Mouse (Mus musculus) thymus, adult 18-20 months (tissue): ENCODE results near the gene Cand2.

Source experiments
- DNase-seq, 2 experiments: peaks; one replicate each; pipeline ENCODE4 v3.0.0; 2022; ENCODE audit warnings: mixed read lengths in 2 of 2

The Cand2 gene

DNA sequence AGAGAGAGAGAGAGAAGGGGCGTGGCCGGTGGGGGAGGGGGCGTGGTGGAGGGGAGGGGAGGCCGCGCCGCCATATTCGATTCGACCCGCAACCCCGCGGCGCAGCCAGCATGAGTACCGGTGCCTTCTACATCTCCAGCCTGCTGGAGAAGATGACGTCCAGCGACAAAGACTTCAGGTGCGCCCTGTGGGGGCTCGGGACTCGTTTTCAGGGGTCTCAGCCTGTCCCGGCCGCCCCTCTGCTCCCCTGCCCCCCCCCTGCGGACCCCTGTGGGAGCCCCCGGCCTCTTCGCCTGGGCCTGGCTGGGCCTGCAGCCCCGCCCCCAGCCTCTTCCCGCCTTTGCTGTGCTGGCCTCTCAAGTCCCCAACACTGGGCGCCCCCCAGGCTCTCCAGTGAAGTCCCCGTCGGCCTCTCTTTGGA lies at the start of gene Cand2:
Gene Cand2, plus strand, starts transcription at position 38 of the 421 bp plus-strand sequence.
- peak; percentile 28 to 39 for DNase-seq

DNA sequence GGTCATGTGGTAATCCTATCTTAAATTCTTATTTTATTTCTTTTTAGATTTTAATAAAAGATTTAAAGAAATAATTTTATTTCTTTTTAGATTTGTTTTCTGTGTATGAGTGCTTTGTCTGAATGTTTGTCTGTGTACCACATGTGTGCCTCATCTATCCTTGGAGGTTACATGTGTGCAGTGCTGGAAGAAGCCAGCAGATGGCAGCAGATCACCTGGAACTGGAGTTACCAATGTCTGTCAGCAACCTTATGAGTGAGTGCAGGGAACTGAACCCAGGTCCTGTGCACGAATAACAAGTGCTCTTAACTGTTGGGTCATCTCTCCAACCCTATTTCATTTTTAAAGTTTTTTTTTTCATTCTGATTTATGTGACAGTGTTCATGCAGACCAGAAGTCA lies 47.2 kb upstream of the Cand2 start:
- peak; percentile 23 to 42 for DNase-seq

DNA sequence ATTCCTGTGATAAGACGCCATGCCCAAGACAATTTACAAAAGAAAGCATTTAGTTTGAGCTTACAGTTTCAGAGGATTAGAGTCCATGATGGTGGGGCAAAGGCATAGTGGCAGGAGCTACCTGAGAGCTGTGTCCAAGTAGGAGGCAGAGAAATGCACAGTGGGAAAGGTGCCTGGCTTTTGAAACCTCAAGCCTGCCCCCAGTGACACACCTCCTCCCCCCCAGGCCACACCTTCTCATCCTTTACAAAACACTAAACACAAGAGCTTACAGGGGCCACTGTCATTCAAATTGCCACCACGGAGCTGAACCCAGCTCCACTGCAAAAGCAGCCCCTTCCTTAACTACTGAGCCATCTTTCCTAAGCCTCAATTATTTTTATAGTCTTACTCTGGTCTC lies 46.8 kb upstream of the Cand2 start:
- no peak for DNase-seq

DNA sequence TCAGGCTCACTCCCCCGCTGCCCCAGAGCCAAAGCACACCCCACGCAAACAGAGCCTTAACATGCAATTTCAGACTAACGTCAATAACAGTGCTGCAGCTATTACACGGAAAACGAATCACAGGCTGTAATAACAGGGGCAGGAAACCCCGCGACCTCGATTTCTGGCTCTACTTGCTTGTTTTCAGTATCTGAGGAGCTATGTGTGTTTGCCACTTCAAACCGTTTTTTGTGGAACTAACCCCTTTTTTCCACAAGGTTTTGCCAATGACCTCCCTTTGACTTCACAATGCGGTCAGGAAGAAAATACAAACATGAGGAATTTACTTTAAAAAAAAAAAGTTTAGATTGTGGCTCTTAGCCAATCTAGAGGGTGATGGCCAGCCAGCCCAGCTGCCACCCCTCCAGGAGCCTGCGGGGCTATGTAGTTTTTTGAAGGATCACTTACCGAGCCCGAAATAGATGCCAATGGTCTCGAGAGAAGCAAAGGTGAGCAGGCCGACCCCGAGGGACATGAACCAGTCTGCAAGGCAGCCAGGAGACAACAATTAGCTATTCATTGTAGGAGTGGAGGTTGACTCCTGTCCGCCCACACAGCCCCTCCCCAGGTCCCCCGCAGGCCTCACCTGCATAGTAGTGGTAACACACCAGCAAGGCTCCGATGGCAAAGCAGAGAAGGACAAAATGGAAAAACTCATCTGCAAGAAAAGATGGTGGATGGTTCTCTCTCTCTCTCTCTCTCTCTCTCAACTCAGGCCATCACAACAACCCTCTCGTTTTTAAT lies 43.6 kb upstream of the Cand2 start:
- no peak for DNase-seq

DNA sequence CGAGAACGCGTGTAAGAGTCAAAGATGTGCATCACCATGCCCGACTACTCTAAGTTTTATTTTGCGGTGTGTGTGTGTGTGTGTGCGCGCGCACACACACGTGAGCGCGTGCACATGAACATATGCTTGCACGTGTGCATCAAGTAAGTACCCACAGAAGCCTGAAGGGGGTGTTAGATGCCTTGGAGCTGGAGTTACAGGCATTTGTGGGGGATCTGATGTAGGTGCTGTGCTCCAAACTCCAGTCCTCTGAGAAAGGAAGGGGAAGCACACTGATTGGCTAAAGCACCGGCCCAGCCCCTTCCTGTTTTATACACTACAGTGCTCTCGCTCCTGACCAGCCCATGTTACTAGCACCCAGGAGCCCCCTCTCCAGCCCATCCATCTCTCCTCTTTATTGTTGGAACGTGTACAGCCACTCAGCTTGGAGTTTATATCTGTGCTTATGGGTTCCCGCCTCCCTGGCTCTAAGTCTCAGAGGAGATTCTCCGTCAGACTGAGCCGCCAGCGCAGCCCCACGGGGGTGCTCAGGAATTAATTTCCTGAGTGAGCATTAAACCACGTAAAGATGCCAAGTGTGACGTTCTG lies 41.9 kb upstream of the Cand2 start:
- DNase-seq, result no peak

DNA sequence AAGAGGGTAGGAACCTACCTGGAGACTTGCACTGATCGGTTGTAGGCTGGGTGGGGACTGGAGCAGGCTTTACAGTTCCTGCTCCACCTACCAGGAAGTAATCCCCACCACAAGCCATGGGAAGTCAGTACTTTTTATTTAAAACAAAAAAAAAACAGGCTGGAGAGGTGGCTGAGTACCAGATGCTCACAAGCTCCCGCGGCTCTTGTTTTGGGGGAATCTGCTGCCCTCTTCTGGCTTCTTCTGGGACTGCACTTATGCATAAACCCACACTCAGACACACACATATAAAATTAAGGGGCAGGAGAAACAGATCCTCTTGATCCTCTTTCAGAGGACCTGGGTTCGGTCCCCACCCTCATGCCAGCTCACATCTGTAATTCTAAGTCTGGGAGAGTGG lies 39.4 kb upstream of the Cand2 start:
- no peak for DNase-seq

DNA sequence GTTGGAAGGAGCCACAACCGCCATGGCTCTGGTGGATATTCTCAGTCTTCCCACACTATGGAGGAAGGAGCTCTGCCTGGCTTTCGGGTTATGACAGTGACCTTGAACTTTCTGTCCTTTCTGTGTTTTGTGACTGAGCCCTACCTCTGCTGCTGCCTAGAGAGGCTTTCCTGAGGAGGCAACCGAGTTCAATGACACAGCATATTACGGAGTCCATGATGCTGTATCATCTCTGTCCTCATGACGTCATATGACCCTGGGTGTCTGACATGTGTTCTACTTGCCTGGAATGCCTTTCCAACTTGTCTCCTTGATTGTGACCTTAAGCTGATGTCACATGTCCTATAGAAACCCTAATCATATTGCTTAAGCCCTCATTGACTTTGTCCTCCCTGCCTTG lies 35.3 kb upstream of the Cand2 start:
- DNase-seq, result no peak

DNA sequence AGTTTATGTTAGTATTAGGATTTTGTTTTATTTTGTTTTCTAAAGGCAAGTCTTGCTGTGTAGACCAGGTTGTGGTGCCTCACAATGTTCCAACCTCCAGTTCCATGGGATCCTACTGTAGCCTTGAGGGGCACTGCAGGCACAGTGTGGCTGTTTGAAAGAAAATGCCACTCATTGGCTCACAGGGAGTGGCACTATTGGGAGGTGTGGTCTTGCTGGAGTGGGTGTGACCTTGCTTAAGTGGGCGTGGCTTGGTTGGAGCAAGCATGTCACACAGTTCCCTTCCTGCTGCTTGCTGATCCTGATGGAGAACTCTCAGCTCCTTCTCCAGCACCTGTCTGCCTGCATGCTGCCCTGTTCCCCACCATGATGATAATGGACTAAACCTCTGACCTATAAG lies 30.8 kb upstream of the Cand2 start:
- DNase-seq, result no peak

DNA sequence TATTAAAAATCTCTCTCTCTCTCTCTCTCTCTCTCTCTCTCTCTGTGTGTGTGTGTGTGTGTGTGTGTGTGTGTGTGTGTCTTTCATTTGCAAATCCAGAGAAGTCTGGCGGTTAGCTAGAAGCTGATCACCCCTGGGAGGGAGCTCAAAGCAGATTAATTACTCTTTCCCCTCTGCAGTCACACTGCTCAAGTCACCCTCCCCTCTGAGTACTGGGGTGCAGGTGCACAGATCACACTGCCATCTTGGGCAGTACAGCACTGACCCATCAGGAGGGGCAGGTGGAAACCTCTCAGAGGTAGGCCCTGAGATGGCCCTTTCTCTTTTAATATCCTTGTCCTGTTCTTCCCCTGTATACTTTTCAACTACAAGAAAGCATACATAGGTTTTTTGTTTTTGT lies 28.0 kb upstream of the Cand2 start:
- DNase-seq, result no peak

DNA sequence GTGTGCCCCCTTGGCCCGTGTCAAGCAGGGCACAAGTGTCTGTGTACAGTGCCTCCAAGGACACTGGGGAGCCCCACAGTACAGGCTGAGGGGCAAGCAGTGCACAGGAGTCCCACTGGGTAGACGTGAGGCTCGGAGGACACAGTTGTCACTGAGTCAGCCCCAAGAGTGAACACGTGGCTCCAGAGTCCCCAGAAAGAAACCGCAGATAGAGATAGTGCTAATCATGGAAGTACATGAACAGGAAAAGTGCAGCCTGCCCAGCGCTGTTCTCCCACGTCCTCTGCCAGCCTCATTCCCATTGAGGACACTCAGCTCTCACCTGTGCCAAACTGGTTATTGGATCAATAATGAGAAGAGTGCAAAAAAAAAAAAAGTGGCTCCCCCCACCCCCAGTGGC lies 18.8 kb upstream of the Cand2 start:
- no peak for DNase-seq

DNA sequence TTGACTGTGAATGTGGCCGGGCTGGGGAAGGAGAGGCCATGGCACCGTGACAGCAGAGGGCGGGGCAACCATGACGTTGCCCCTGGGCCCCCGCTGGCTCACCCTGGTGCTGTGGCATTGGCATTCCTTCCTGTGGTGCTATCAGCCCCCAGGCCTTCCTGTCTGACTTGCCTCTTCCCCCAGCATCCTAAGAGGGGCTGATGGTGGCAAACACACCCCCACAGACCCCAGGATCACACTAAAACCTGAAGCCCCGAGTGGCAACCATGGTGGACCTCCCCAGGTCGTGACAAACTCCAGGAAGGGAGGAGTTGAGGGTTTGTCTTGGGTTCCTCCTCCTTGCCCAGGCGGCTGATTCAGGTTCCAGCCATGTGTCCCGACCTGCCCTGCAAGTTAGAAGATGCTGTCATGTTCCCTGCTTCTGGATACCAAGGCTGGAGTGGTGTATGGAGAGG lies 15.3 kb upstream of the Cand2 start:
- DNase-seq, result no peak

DNA sequence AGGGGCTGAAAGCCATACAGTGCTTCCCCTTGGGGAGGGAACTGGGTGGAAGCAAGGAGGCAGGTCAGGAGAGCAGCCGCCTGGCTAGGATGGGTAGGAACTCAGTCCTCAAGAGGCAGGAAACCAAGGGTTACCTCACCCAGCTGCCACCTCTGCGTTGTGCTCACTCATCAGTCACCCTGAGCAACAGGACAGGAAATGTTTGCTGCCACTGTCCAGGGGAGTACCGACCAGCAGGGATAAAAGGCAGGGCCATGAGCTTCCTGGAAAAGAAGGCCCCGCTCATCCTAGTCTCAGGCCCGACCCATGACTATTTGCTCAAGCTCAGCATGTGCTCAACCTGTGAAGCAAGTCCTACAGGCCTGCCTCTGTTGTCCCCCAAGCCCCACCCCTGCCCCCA lies 14.9 kb upstream of the Cand2 start:
- no peak for DNase-seq

DNA sequence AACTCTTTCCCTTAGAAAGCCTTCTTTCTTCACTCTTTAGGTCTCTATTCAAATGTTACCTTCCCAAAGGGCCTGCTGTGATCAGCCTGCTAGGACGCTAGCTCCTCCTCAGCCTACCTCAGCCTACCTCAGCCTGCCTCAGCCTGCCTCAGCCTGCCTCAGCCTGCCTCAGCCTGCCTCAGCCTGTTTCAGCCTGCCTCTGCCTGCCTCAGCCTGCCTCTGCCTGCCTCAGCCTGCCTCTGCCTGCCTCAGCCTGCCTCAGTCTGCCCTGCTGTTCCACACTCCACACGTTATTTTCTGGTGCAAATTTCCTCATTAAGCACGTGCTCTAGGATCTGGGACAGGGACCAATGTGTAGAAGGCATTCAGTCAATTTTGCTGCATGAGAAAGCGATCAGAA lies 14.2 kb upstream of the Cand2 start:
- no peak for DNase-seq

DNA sequence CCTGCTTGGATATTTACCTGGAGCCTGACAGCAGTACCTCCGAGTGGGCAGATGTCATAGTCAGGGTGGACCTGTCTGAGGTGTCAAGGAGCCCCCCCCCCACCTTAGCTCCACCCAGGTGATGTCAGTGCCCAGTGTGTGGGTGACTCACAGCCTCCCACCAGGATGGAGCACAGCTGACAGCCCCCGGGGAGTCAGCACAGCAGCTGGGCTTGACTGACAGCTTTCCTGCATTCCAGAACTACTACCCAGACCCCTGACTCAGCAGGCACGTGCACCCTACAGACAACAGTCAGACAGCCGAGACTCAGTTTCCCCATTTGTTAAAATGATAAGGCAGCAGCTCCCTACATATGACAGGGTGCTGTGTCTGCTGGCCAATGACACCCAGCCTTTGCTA lies 13.4 kb upstream of the Cand2 start:
- DNase-seq, result no peak

DNA sequence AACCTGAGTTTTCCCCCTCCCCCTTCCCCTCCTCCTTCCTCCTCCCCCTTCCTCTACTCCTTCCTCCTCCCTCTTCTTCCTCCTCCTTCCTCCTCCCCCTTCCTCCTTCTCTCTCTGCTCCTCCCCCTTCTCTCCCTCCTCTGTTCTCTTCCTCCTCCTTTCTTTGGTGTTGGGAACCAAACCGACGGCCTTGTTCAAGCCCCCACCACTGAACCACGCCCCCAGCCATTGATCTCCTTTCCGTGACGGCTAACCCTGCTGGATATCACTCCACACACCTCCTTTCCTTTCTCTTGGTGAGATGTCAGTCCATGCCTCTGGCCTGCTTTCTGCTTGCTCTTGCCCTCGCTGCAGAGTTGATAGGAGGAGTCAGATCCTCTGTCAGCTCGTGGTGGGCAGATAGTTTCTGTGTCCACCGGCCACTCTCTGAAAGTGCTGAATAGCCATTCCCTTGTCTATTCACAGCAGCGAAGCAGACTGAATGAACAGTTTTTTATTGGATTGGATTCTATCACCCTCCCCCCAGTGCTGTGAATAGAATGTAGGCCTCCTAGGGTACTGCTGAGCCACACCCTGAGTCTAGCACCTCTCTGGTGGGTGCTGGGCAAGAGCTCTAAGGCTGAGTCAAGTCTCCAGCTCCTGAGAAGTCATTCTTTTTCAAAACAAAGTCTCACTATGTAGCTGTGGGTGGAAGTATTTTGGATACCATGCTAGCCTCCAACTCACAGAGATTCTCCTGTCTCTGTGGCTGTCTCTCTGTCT lies 12.2 kb upstream of the Cand2 start, which contains the start of gene Tmem40:
Gene Tmem40, minus strand, starts transcription at position 416 of the 762 bp plus-strand sequence.
- peak in 1 of 2 experiments; percentile 43 for DNase-seq

DNA sequence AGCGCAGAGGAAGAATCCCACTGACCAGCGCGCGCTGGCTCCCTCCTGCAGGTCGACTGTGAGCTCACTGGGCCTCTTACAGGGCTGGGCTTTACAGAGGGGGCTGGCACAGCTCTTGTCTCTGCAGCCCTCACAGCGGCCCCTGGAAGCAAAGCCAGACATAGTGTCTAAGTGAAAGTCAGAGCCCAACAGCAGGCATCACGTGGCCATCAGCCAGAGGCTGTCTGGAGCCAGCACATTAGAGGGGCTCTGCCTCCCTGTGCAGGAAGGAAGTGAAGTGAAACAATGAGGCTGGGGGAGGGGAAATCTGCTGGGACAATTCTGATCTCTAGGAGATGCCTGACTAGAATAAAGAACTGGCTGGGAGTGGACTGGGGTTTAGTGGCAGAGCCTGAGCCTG lies 10.2 kb upstream of the Cand2 start:
- DNase-seq, result peak; percentile 56 to 66

DNA sequence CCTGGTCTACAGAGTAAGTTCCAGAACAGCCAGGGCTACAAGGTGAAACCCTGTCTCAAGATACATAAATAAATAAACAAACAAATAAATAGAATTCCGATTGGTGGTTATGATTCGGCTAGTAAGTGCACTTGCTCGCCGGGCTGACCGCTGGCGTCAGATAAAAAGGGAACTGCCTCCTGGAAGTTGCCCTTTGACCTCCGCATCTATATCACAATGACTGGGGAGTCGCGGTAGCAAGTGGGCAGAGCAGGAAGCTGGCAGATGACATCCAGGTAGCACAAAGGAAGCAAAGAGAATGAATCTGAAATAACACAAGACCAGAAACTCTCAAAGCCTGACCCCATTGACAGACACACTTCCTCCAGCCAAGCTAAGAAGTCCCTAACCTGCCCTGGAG lies 7.0 kb upstream of the Cand2 start:
- DNase-seq, result no peak

DNA sequence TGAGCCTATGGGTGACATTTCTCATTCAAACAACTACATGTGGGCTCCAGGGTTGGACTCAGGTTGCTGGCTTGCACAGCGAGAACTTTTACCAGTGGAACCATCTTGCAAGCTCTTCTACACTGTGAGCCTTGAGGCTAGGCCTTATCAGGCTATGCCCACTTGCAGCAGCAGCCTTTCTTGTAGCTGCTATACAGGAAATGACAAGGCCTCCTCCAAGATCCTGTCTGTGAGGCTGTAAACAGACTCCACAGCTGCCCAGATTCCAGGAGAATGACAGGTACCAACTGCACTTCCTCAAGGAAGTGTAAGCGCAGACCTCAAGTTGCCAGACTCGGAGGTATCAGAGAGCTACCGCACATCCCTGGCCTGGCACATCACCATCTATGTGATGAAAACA lies 6.1 kb upstream of the Cand2 start:
- no peak for DNase-seq

DNA sequence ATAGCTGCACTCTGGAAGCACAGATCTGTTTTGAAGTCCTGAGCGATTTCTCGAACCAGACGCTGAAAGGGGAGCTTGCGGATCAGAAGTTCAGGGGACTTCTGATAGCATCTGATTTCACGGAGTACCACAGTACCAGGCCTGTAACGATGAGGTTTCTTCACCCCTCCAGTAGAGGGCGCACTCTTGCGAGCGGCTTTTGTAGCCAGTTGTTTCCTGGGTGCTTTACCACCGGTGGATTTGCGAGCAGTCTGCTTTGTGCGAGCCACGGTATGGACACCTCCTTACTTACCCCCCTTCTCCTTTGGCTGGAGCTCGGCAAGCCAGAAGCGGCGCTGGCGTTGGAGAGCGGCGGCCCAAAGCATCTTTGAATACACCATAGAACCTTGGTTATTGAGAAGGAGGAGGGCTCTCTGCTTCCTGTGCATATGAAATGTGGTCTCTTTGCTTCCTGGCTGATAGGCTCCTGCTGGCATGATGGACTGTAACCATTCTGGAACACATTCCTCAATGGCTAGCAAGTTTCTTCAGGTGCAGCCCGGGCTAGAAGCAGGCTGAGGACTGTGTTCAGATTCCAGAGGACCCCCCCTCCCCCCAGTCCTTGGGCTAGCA lies 4.2 kb upstream of the Cand2 start:
- DNase-seq, result no peak

DNA sequence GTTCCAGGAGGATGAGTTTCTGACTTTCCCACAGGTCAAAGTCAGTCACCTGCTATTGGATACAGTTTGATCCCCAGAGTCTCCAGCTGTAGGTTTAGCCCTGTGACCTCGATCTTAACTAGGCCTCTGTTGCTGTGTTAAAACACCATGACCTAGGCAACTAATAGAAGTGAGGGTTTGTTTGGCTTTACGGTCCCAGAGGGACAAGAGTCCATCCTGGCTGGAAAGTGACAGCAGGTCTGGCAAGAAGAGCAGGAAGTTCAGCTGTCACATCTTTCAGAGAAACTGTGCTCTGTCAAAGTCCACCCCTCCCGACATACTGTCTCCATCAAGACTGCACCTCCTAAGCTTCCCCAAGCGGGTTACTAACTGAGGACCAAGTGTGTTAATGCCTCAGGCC lies 3.5 kb upstream of the Cand2 start:
- DNase-seq, result no peak

DNA sequence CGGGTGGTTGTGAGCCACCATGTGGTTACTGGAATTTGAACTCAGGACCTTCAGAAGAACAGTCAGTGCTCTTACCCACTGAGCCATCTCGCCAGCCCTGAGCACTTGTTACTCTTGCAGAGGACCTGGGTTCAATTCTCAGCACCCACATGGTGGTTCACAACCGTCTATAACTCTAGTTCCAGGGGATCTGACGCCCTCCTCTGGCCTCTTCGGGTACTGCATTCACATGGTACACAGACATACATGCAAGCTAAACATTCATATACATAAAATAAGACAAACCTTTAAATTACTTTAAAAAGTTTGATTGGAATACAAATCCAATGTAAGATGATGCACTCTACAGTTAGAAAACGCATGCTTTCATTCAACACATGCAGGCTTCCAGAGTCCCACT lies 2.1 kb upstream of the Cand2 start:
- DNase-seq, result no peak

DNA sequence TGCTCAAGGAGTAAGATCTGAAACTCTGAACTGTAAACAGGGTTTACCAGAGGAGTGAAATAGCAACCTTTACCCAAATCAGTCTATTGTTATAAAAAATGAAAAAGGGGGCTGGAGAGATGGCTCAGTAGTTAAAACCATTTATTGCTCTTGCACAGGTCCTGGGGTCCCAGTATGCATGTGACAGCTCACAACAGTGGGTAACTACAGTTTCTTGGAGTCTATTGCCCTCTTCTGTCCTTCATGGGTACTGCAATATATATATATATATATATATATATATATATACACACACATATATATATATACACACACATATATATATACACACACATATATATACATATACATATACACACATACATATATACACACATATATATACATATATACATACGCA lies 1.7 kb upstream of the Cand2 start:
- DNase-seq, result no peak

DNA sequence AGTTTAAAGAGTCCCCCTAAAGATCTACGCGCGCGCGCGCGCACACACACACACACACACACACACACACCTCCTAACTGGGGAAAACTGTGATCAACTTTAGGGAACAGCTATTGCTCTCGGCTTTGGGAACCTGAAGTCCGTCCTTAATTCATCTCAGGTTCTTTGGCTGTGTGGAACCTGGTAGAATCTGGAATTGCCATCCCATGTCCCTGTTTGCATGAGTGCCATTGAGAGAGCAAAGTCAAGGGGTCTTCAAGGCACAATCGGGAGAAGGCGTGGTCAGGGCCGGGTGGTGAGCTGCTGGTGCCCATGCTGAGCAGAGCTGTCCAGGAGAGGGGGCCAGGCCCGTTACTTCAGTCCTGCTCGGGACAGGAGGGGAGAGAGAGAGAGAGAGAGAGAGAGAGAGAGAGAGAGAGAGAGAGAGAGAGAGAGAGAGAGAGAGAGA lies 348 bp upstream of the Cand2 start:
- peak; percentile 16 to 29 for DNase-seq
